Mouse (Mus musculus) cerebral cortex, adult 2 months (tissue): ENCODE measurements around the gene Zfp57.

Experiments
- WGBS: fragments of 180-500 bp; shearing (Covaris S2); methylation state at CpG from one replicate; pipeline ENCODE4 v1.1.7; 2018; 5-methylcytosine and 5-hydroxymethylcytosine counted together

The Zfp57 gene

DNA sequence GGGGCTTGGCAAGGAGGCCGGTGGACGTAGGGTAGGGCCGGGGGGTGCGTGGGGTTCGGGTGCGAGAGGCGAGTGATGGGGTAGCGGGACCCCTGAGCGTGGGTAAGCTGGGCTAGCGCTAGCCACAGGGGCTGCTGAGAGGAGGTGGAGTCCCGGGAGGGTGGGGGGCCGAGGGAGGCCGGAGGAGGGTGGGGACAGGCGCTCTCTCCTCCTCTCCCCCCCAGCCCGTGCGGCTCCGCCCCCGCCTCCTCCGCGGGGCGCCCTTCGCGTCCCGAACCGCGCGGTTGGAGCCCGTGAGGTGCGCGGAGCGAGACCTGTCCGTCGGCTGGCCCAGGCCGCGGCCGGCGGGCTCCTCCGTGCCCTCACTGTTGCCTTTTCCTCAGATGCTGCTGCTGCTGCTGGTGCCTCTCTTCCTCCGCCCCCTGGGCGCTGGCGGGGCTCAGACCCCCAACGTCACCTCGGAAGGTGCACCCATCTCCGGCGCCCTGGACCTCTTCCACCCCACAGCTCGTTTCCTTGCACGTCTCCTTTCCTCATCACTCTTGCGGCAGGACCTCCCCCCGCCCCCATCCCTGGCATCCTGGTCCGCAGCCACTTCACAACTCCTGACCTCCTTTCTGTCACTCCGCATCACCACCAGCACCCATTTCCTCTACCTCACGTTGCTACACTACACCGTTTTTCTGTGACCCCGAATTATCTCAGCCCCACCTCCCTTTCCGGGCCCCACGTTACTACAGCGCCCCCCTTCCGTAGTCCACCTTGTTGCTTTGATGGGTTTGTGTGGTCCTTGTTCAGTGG is 45.5 kb downstream of the Zfp57 start:
- under 1% methylated on average over 52 of the region's 58 CpGs for WGBS

DNA sequence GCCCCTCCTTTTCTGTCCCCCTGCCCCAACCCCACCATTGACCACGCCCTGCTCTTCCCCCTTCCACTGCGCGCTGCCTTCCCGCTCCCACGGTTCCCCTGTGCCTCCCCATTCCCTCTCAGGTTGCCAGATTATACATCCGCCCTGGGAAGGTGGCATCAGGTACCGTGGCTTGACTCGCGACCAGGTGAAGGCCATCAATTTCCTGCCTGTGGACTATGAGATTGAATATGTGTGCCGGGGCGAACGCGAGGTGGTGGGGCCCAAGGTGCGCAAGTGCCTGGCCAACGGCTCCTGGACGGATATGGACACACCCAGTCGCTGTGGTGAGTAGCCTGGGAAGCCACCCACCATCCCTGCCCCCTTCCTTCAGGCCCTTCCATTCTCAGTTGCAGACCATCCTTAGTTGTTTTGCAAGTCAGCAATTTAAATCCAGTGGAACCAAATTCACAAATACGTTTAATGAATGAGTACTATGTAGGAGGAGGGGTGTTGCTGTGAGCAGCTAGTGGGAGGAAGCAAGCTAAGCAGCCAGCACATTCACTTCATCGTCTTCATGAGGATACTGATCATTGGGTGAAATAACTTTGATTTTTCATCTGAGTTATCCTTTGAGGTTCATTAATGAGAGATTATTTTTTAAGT is 46.5 kb downstream of the Zfp57 start:
- 23% methylated on average over 19 of the region's 19 CpGs for WGBS

DNA sequence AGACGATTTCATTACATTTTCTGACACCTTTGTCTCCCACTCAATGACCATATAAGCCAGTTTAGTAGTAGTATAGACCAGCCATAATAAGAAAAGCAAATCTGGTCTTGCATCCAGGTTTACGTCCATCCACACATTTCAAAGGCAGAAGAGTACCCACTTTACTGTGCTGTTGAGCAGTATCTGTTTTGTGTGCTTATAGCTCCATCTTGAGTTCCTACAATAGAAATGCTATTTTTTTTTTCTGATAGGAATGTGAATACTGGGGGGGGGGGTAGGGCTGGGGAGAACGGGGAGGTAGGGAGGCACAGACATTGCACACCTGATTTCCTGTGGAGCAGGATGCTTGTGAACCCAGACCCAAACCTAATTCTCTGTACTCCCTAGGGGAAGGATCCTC is 47.0 kb downstream of the Zfp57 start:
- 18% methylated on average over 3 of the region's 3 CpGs for WGBS

- WGBS = 49% methylated on average over 7 of the region's 7 CpGs
Measured at GRCm38 (mm10) chr17:37048383-37048782, 47.4 kb downstream of the Zfp57 start.

DNA sequence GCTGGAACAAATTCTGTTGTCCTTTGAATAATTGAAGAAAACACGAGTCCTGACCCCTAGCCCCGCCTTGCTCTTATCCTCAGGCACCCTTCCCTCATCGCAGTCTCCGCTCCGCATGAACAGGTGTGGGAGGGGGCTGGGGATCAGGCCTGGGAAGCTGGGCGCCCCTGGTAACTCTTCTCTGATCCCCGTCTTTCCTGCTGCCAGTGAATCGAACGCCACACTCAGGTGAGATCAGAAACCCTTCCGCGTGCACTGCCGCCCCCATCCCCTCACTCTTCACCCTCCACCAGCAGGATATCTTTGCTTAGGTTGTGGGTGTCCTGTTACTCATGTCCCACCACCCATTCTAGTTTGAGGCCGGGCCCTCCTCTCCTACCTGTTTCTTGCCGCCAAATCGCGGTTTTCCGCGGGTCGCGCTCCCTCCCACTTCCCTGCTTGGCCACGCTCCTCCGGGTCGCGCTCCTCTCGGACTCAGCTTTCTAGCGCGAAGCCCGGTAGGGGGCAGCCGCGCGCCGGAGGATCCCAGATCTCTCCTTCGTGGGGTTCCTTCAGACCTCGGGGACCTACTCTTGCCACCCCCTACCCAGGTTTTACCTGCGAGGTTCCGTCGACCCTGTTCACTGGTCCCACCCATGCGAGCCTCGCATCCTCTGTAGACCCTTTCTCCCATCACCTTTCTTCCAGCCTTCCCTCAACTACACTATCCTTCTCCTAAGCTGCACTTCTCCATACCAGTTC is 48.8 kb downstream of the Zfp57 start:
- 9% methylated on average over 39 of the region's 39 CpGs for WGBS

GRCm38 (mm10) chr17:37050399-37050798 is 49.4 kb downstream of the Zfp57 start:
- 1% methylated on average over 22 of the region's 22 CpGs for WGBS

GRCm38 (mm10) chr17:37050876-37051275 is 49.9 kb downstream of the Zfp57 start:
- WGBS = 7% methylated on average over 27 of the region's 27 CpGs

DNA sequence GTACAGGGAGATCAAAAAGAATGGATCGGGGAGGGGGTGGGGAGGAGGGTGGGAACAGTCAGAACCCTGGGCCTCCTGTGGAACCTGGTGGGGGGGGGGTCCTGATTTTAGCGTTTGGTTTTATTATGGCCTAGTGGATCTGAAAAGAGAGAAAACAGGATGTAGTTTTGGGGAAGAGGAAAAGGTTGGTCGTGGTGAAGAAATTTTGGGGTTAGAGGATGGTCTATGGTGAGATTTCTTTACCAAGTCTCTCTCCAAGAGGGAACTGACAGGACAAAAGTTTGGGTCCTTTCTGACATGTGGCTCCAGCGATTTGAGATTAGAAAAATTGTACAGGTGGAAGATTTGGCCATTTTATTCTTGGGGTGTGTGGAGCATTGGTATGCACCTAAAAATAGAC is 50.8 kb downstream of the Zfp57 start:
- 28% methylated on average over 4 of the region's 4 CpGs for WGBS

GRCm38 (mm10) chr17:37056957-37057356 is 56.0 kb downstream of the Zfp57 start:
- WGBS = 35% methylated on average over 6 of the region's 6 CpGs
